Mouse (Mus musculus): ENCODE measurements around the gene Gm33543. TPM values are rescaled to one million over a fixed set of nuclear protein-coding genes. Genes with fewer than 3 reads are reported as not detected.

The Gm33543 gene
- total RNA-seq, 2 experiments from 2014 or later, result not detected

DNA sequence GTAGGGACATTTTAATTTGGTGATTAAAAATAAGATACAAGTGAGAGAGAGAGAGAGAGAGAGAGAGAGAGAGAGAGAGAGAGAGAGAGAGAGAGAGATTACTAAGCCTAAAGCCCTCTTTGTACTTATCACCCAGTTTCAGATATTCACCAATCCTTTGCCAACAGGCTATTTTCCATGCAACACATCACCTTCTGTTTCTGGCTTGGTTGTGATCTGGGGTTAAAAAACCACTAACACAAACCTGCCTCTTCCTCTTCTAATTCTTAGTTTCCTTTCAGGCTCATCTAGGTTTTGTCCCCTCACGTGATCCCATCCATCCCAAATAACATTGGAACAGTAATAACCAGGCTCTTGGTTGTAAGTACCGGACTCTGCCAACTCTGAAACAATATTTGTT, 24.2 kb downstream of the Gm33543 start:
- TF ChIP-seq CTCF (conservative IDR thresholded peaks at IDR 0.05), result no peak
- H3K27ac ChIP-seq, result no peak overlapping the region
- H3K4me3 ChIP-seq, result no peak overlapping the region
- DNase-seq (ENCODE audit: low spot score in 2 of 2), result no peak

- no peak for TF ChIP-seq CTCF (conservative IDR thresholded peaks at IDR 0.05)
- Histone ChIP-seq H3K4me3 (no peak overlapping the region), H3K27ac (no peak overlapping the region)
- DNase-seq (ENCODE audit: low spot score in 2 of 2), result no peak
Measured at GRCm38 (mm10) chr10:95817419-95818161, 25.1 kb downstream of the Gm33543 start.

GRCm38 (mm10) chr10:95814351-95814750, 28.4 kb downstream of the Gm33543 start:
- no peak overlapping the region for H3K4me3 ChIP-seq
- DNase-seq (ENCODE audit: low spot score in 2 of 2), result no peak
- TF ChIP-seq CTCF (conservative IDR thresholded peaks at IDR 0.05), result no peak

DNA sequence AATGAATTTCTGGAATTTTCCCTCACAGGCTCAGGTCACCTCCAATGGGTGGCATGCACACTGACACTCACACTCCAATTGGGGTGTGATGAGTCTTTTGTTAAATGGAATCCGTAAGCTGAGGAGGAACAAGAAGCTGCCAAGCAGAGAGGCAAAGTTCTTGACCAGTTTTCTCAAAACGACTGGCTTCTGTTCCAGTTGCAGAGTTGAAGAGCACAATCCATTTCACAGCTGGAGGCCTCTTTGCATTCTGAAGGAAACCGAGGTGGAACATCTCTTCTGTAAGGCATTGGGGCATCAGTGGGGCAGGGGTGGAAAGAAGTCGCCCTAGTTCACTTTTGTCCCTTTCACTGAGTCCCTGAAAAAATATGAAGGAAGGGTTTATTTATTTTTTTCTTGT, 30.9 kb downstream of the Gm33543 start:
- no peak for DNase-seq (ENCODE audit: low spot score in 2 of 2)
- no peak for TF ChIP-seq CTCF (conservative IDR thresholded peaks at IDR 0.05)
- no peak overlapping the region for H3K27ac ChIP-seq
- no peak overlapping the region for H3K4me3 ChIP-seq

More at GRCm38 (mm10) chr10:95814351-95814750, 28.4 kb downstream of the Gm33543 start:
- no peak overlapping the region for H3K27ac ChIP-seq

DNA sequence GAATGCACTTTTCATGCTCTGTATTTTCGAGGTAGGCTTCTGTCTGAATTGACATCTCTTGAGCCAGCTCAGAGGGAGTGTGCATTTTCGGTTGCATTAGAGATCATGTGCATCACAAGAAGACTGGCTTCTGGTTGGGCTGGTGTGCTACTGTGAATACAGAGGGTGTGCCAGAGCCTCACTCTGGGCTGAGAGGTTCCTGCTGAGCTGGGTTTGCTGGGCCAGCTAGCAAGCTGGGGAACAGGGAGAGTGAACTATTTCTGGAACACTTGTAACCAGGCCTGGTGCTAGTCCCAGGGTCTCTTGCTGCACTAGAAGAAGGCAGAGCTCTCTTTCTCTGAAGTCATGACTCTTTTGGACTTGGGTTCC, 41.3 kb downstream of the Gm33543 start:
- no peak for DNase-seq (ENCODE audit: low spot score in 2 of 2)
- Histone ChIP-seq H3K4me3 (no peak overlapping the region), H3K27ac (no peak overlapping the region)
- TF ChIP-seq CTCF (conservative IDR thresholded peaks at IDR 0.05), result no peak

- no peak for TF ChIP-seq CTCF (conservative IDR thresholded peaks at IDR 0.05)
Measured at GRCm38 (mm10) chr10:95800693-95801442, 41.9 kb downstream of the Gm33543 start.

GRCm38 (mm10) chr10:95797645-95798395, 44.9 kb downstream of the Gm33543 start:
- TF ChIP-seq CTCF (conservative IDR thresholded peaks at IDR 0.05), result no peak
- H3K27ac ChIP-seq, result no peak overlapping the region
- no peak overlapping the region for H3K4me3 ChIP-seq
- no peak for DNase-seq (ENCODE audit: low spot score in 2 of 2)

More at GRCm38 (mm10) chr10:95800693-95801442, 41.9 kb downstream of the Gm33543 start:
- no peak for DNase-seq (ENCODE audit: low spot score in 2 of 2)
- no peak overlapping the region for H3K4me3 ChIP-seq
- no peak overlapping the region for H3K27ac ChIP-seq

DNA sequence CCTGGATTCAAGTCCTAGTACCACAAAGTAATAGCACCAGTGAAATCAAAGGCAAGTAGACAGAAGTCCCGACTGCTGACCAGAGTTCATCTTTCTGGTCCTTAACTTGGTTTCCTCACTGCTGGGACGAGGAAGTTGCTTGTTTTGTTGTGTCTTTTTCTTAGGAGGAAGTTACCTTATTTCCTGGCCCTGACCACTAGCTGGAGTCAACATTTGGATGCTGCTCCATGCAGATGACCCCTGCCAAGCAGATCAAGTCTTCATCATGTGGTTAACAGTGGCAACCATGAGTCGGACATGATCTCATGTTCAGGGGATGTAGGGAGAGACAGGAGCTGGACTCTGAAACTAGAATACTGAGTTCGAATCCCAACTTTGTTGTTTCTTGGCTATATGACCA, 47.2 kb downstream of the Gm33543 start:
- DNase-seq (ENCODE audit: low spot score in 2 of 2), result no peak
- TF ChIP-seq CTCF (conservative IDR thresholded peaks at IDR 0.05), result no peak
- Histone ChIP-seq H3K27ac (no peak overlapping the region), H3K4me3 (no peak overlapping the region)

- no peak overlapping the region for H3K27ac ChIP-seq
- TF ChIP-seq CTCF (conservative IDR thresholded peaks at IDR 0.05), result no peak
- H3K4me3 ChIP-seq, result no peak overlapping the region
- no peak for DNase-seq (ENCODE audit: low spot score in 2 of 2)
Measured at GRCm38 (mm10) chr10:95794706-95795105, 48.0 kb downstream of the Gm33543 start.

- TF ChIP-seq CTCF (conservative IDR thresholded peaks at IDR 0.05), result no peak
- no peak overlapping the region for H3K27ac ChIP-seq
- DNase-seq (ENCODE audit: low spot score in 2 of 2), result no peak
- H3K4me3 ChIP-seq, result no peak overlapping the region
Measured at GRCm38 (mm10) chr10:95791427-95791804, 51.3 kb downstream of the Gm33543 start.

DNA sequence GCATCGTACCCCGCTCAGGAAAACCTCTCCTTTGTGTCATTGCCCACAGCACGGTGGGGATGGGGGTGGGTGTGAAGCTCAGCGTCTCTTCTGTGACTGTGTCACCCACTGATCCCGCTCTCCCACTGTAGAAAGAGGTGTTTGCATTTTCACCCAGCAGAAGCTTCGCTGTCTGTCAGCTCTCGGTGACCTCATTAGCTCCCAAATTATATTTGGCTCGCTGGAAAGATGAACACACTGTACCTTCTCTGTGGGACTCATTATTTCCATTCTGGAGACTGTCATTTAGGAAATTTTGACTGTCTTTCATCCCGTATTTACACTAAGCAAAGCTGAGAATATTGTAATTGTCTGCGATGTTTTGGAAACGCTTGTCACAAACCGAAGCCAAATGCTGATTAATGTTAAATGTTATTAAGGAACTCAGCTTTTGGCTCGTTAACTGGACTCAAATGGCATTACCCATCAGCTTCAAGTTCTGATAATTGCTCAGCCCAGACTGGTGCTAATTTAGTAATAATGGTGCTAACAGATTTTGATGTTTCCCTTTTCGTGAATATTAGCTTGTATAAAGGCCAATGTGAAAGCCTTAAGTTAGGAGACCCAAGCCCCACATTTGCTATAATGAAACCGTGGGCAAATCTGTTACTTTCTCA, 51.8 kb downstream of the Gm33543 start:
- DNase-seq (ENCODE audit: low spot score in 2 of 2), result peak in 1 of 2 experiments; percentile 24
- Histone ChIP-seq H3K27ac (no peak overlapping the region), H3K4me3 (no peak overlapping the region)
- no peak for TF ChIP-seq CTCF (conservative IDR thresholded peaks at IDR 0.05)

- DNase-seq (ENCODE audit: low spot score in 2 of 2), result no peak
- no peak for TF ChIP-seq CTCF (conservative IDR thresholded peaks at IDR 0.05)
- H3K27ac ChIP-seq, result no peak overlapping the region
- no peak overlapping the region for H3K4me3 ChIP-seq
Measured at GRCm38 (mm10) chr10:95787176-95787575, 55.6 kb downstream of the Gm33543 start.

DNA sequence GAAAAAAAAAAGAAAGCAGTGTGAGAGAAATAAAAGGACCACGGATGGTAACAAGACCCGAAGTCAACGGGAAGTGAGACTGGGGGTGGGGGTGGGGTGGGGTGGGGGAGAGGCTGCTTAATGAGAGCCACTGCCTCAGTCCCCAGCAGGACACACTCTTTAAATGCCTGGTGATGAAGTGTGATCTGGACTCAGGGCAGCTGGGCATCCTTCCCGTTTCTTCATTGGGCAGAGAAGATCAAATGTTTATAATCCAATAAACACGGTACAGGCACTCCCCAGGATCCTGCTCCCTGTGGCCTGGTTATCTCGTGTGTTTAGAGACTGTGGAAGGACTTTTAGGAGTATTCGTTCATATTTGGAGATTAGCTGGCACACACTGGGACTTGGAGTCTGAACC, 57.9 kb downstream of the Gm33543 start:
- Histone ChIP-seq H3K4me3 (no peak overlapping the region), H3K27ac (no peak overlapping the region)
- TF ChIP-seq CTCF (conservative IDR thresholded peaks at IDR 0.05), result no peak
- DNase-seq (ENCODE audit: low spot score in 2 of 2), result no peak

Data from layer of hippocampus, adult 2 months (tissue).